Mouse (Mus musculus): ENCODE results near the gene Igdcc3.

Gene Igdcc3

GRCm38 (mm10) chr9:65172654-65173053, 31.7 kb downstream of the Igdcc3 start:
- in situ Hi-C loops (cut with MboI; ENCODE audit: unreplicated experiment in 2 of 2): no loop called here

GRCm38 (mm10) chr9:65175234-65175938, 34.4 kb downstream of the Igdcc3 start:
- in situ Hi-C loops (cut with MboI; ENCODE audit: unreplicated experiment in 2 of 2): no loop called here

- in situ Hi-C loops (cut with MboI; ENCODE audit: unreplicated experiment in 2 of 2): no loop called here
These were observed 35.2 kb downstream of the Igdcc3 start for GRCm38 (mm10) chr9:65175939-65176871.

GRCm38 (mm10) chr9:65177497-65177896, 36.5 kb downstream of the Igdcc3 start:
- in situ Hi-C loops (cut with MboI; ENCODE audit: unreplicated experiment in 2 of 2): no loop called here

- in situ Hi-C loops (cut with MboI; ENCODE audit: unreplicated experiment in 2 of 2): no loop called here
These were observed 36.9 kb downstream of the Igdcc3 start for GRCm38 (mm10) chr9:65177912-65178311.

GRCm38 (mm10) chr9:65178336-65179213, 37.6 kb downstream of the Igdcc3 start:
- in situ Hi-C loops (cut with MboI; ENCODE audit: unreplicated experiment in 2 of 2): no loop called here

GRCm38 (mm10) chr9:65179817-65180624, 39.0 kb downstream of the Igdcc3 start:
- in situ Hi-C loops (cut with MboI; ENCODE audit: unreplicated experiment in 2 of 2): no loop called here

GRCm38 (mm10) chr9:65188599-65188998, 47.6 kb downstream of the Igdcc3 start:
- in situ Hi-C loops (cut with MboI; ENCODE audit: unreplicated experiment in 2 of 2): loop anchor here in 1 of 2 experiments (5.0 kb wide), 1 partner anchor 56 kb away; no protein-coding TSS in a partner anchor

- in situ Hi-C loops (cut with MboI; ENCODE audit: unreplicated experiment in 2 of 2): loop anchor here in 1 of 2 experiments (5.0 to 10.0 kb wide), 4 partner anchors 58 to 166 kb away; partner anchors contain the start of gene Hacd3
These were observed 49.3 kb downstream of the Igdcc3 start for GRCm38 (mm10) chr9:65190306-65190705.

- in situ Hi-C loops (cut with MboI; ENCODE audit: unreplicated experiment in 2 of 2): loop anchor here in 1 of 2 experiments (5.0 to 10.0 kb wide), 4 partner anchors 59 to 167 kb away; partner anchors contain the start of gene Hacd3
These were observed 50.4 kb downstream of the Igdcc3 start for GRCm38 (mm10) chr9:65191389-65191754.

GRCm38 (mm10) chr9:65191755-65192469, 50.9 kb downstream of the Igdcc3 start:
- in situ Hi-C loops (cut with MboI; ENCODE audit: unreplicated experiment in 2 of 2): loop anchor here in 1 of 2 experiments (5.0 to 10.0 kb wide), 4 partner anchors 60 to 167 kb away; partner anchors contain the start of gene Hacd3

GRCm38 (mm10) chr9:65193214-65193613, 52.2 kb downstream of the Igdcc3 start:
- in situ Hi-C loops (cut with MboI; ENCODE audit: unreplicated experiment in 2 of 2): loop anchor here in 1 of 2 experiments (5.0 to 10.0 kb wide), 4 partner anchors 61 to 168 kb away; partner anchors contain the start of gene Hacd3

GRCm38 (mm10) chr9:65195053-65195452, 54.1 kb downstream of the Igdcc3 start, which contains the start of gene Parp16:
Parp16 (plus strand) TSS chr9:65195353.
- in situ Hi-C loops (cut with MboI; ENCODE audit: unreplicated experiment in 2 of 2): loop anchor here in 1 of 2 experiments (10.0 kb wide), 2 partner anchors 90 to 170 kb away; partner anchors contain the start of gene Hacd3

GRCm38 (mm10) chr9:65195621-65195981, 54.6 kb downstream of the Igdcc3 start:
- in situ Hi-C loops (cut with MboI; ENCODE audit: unreplicated experiment in 2 of 2): loop anchor here in 1 of 2 experiments (10.0 kb wide), 2 partner anchors 89 to 171 kb away; partner anchors contain the start of gene Hacd3

GRCm38 (mm10) chr9:65195982-65196737, 55.2 kb downstream of the Igdcc3 start:
- in situ Hi-C loops (cut with MboI; ENCODE audit: unreplicated experiment in 2 of 2): loop anchor here in 1 of 2 experiments (10.0 kb wide), 2 partner anchors 89 to 171 kb away; partner anchors contain the start of gene Hacd3

- in situ Hi-C loops (cut with MboI; ENCODE audit: unreplicated experiment in 2 of 2): loop anchor here in 1 of 2 experiments (10.0 kb wide), 2 partner anchors 88 to 172 kb away; partner anchors contain the start of gene Hacd3
These were observed 56.0 kb downstream of the Igdcc3 start for GRCm38 (mm10) chr9:65196738-65197569.
